Mouse (Mus musculus): ENCODE data around the gene Aldh3b2. TPM values are rescaled to one million over a fixed set of nuclear protein-coding genes. Genes with fewer than 3 reads are reported as not detected.
A peak's percentile ranks its signal among the peaks of the same experiment; 100 is the strongest.
"Not testable (repeated sequence)": the region's sequence is repeated elsewhere in the genome, so short reads cannot be mapped to it uniquely, and the experiment has no call there.

Gene Aldh3b2
- total RNA-seq, 1 experiment from 2014 or later: not detected

GRCm38 (mm10) chr19:3966330-3967075 is 5.6 kb upstream of the Aldh3b2 start:
- ATAC-seq (replicated peaks in 1 of 2; ENCODE audit: insufficient read depth in 1 of 2, low FRiP score in 2 of 2, low TSS enrichment in 1 of 2, low read depth in 1 of 2, poor library complexity in 2 of 2, severe bottlenecking in 2 of 2): no peak

DNA sequence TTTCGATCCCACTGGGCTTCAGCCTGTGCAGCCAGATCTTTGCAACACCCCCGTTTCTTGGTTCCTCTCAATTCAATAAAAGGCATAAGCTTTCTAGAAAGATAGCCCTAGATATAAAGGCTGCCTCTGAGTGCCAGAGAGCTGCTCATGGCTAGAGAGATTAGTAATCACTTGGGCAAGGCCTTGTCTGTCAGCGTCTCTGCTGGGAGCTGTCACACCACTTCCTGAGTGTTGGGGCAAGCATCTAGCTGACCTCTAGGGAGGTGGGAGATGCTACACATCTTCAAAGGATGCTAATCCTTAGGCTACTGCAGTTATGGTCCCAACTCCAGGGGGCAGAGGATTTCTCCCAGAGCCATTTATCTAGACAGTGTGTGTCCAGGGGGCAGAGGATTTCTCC is 4.9 kb upstream of the Aldh3b2 start:
- ATAC-seq (replicated peaks in 1 of 2; ENCODE audit: insufficient read depth in 1 of 2, low FRiP score in 2 of 2, low TSS enrichment in 1 of 2, low read depth in 1 of 2, poor library complexity in 2 of 2, severe bottlenecking in 2 of 2): no peak; a peak in 1 of 4 replicates

DNA sequence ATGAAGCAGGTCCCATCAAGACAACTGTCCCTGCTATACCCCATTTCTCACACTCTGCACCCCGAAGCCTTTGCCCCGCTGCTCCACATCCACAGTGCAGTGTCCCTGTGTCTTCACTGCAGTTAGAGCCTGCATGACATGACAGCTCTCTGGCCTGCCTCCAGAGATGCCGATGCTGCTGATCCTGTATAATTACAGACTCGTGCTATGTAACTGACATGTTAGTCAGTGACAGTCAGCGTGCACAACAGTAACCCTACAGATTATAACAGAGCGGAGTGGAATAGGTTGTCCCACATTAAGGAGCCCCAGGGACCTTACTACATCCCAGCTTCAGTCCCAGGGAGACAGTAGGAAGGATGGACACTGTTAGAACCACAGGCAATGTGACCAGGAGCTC is 2.5 kb downstream of the Aldh3b2 start:
- ATAC-seq (replicated peaks in 1 of 2; ENCODE audit: insufficient read depth in 1 of 2, low FRiP score in 2 of 2, low TSS enrichment in 1 of 2, low read depth in 1 of 2, poor library complexity in 2 of 2, severe bottlenecking in 2 of 2): not testable (repeated sequence)

GRCm38 (mm10) chr19:3975866-3976265 is 3.7 kb downstream of the Aldh3b2 start:
- ATAC-seq (replicated peaks in 1 of 2; ENCODE audit: insufficient read depth in 1 of 2, low FRiP score in 2 of 2, low TSS enrichment in 1 of 2, low read depth in 1 of 2, poor library complexity in 2 of 2, severe bottlenecking in 2 of 2): no peak

DNA sequence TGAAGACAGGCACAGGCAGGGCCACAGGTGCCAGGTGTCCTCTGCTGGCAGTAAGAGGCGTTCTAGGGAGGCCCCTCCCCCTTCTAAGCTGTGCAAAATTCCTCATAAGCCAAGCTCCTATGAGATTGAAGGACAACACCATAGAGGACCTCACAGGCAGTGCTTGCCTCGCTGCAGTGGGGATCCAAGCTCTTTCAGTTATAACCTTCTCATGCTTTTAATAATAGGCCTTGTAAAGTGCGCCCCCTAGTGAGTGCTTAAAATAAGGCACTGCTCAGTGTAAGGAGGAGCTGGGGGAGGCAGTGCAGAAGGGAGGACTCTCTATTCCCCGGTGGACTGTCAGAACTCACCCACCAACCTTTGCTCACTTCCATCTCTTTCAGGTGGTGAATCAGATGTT is 8.2 kb downstream of the Aldh3b2 start:
- peak; percentile 52 to 82 for ATAC-seq (replicated peaks in 1 of 2; ENCODE audit: insufficient read depth in 1 of 2, low FRiP score in 2 of 2, low TSS enrichment in 1 of 2, low read depth in 1 of 2, poor library complexity in 2 of 2, severe bottlenecking in 2 of 2)

DNA sequence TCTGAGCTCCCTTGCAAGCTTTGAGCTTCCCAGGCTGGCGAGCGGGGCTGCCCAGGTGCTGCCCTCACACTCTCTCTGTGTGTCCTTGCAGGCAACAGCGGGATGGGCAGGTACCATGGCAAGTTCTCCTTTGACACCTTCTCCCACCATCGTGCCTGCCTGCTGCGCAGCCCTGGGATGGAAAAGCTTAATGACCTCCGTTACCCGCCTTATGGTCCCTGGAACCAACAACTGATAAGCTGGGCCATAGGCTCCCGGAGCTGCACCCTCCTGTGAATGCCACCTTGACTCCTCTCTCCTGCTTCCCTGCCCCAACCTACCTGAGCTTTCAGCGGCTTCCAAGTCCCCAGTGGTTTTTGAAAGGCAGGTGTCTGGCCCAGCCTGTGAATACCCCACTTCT is 8.8 kb downstream of the Aldh3b2 start:
- ATAC-seq (replicated peaks in 1 of 2; ENCODE audit: insufficient read depth in 1 of 2, low FRiP score in 2 of 2, low TSS enrichment in 1 of 2, low read depth in 1 of 2, poor library complexity in 2 of 2, severe bottlenecking in 2 of 2): no peak

GRCm38 (mm10) chr19:3983527-3984200 is 11.5 kb downstream of the Aldh3b2 start:
- ATAC-seq (replicated peaks in 1 of 2; ENCODE audit: insufficient read depth in 1 of 2, low FRiP score in 2 of 2, low TSS enrichment in 1 of 2, low read depth in 1 of 2, poor library complexity in 2 of 2, severe bottlenecking in 2 of 2): no peak

- peak; percentile 16 to 23; a peak in 1 of 4 replicates for ATAC-seq (replicated peaks in 1 of 2; ENCODE audit: insufficient read depth in 1 of 2, low FRiP score in 2 of 2, low TSS enrichment in 1 of 2, low read depth in 1 of 2, poor library complexity in 2 of 2, severe bottlenecking in 2 of 2)
Measured at GRCm38 (mm10) chr19:3985261-3985681, 13.1 kb downstream of the Aldh3b2 start.

- peak; percentile 39 to 49; a peak in 3 of 4 replicates for ATAC-seq (replicated peaks in 1 of 2; ENCODE audit: insufficient read depth in 1 of 2, low FRiP score in 2 of 2, low TSS enrichment in 1 of 2, low read depth in 1 of 2, poor library complexity in 2 of 2, severe bottlenecking in 2 of 2)
Measured at GRCm38 (mm10) chr19:3986334-3986733, 14.2 kb downstream of the Aldh3b2 start, which contains the start of gene Acy3. TSS of gene Acy3 (plus strand) at chr19:3986570.

- no peak for ATAC-seq (replicated peaks in 1 of 2; ENCODE audit: insufficient read depth in 1 of 2, low FRiP score in 2 of 2, low TSS enrichment in 1 of 2, low read depth in 1 of 2, poor library complexity in 2 of 2, severe bottlenecking in 2 of 2)
Measured at GRCm38 (mm10) chr19:3988066-3988465, 15.9 kb downstream of the Aldh3b2 start.

DNA sequence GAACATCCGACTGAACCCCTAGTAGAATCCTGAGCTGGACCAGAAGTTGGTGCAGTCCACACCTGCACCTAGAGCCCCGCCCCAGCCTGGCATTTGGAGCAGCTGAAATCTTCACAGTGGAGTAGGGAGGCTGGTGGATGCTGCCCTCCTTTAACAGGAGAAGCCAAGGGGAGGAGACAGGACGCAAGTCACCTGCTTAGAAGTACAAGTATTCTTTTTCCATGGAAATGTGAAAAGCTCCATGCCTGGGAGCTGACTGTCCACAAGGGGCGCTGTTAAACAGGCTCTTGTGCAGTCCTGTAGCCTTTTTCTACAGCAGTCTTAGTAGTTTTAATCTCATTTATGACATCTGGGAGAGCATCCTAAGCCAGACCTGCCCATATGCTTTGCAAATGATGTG is 16.6 kb downstream of the Aldh3b2 start:
- no peak for ATAC-seq (replicated peaks in 1 of 2; ENCODE audit: insufficient read depth in 1 of 2, low FRiP score in 2 of 2, low TSS enrichment in 1 of 2, low read depth in 1 of 2, poor library complexity in 2 of 2, severe bottlenecking in 2 of 2)

- ATAC-seq (replicated peaks in 1 of 2; ENCODE audit: insufficient read depth in 1 of 2, low FRiP score in 2 of 2, low TSS enrichment in 1 of 2, low read depth in 1 of 2, poor library complexity in 2 of 2, severe bottlenecking in 2 of 2): no peak
Measured at GRCm38 (mm10) chr19:3990804-3991203, 18.7 kb downstream of the Aldh3b2 start.

GRCm38 (mm10) chr19:3991562-3991961 is 19.4 kb downstream of the Aldh3b2 start:
- ATAC-seq (replicated peaks in 1 of 2; ENCODE audit: insufficient read depth in 1 of 2, low FRiP score in 2 of 2, low TSS enrichment in 1 of 2, low read depth in 1 of 2, poor library complexity in 2 of 2, severe bottlenecking in 2 of 2): no peak

- ATAC-seq (replicated peaks in 1 of 2; ENCODE audit: insufficient read depth in 1 of 2, low FRiP score in 2 of 2, low TSS enrichment in 1 of 2, low read depth in 1 of 2, poor library complexity in 2 of 2, severe bottlenecking in 2 of 2): no peak
Measured at GRCm38 (mm10) chr19:3991966-3992365, 19.8 kb downstream of the Aldh3b2 start.

DNA sequence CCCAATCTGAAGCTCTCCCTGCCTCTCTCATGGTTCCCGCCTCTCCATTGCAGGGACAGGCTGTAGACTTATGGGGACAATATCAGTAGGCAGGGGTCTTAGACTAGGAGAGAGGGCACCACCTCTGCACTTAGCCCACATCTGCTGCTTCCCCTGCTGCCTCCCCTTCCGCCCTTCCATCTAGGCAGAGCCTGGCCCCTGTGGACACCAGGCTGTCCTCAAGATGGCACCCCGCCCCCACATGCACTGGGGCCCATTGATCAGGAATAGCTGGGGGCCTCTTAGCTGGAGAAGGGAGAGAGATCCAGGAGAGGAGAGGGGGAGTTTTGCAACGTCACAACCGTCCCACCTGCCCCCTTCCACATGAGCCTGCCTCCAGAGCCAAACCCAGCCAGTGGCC is 20.3 kb downstream of the Aldh3b2 start, which contains the start of gene Tbx10:
TSS of gene Tbx10 (plus strand) at position 337 of the 400 bp plus-strand sequence.
- ATAC-seq (replicated peaks in 1 of 2; ENCODE audit: insufficient read depth in 1 of 2, low FRiP score in 2 of 2, low TSS enrichment in 1 of 2, low read depth in 1 of 2, poor library complexity in 2 of 2, severe bottlenecking in 2 of 2): no peak

DNA sequence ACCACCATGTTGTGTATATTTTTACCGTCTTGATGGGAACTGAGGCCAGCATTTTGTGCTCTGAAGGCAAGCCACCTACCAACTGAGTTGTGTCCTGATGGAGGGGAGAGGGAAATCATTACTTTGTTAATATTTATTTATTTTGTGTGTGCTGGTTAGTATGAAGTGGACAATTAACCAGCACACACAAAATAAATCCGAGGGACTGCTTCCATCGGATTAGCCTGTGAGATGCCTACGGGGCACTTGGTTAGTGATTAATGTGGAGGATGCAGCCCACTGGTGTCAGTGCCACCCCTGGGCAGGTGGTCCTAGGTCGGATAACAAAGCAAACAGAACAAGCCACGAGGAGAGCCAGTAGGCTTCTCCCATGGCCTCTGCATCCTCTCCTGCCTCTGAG is 22.8 kb downstream of the Aldh3b2 start:
- ATAC-seq (replicated peaks in 1 of 2; ENCODE audit: insufficient read depth in 1 of 2, low FRiP score in 2 of 2, low TSS enrichment in 1 of 2, low read depth in 1 of 2, poor library complexity in 2 of 2, severe bottlenecking in 2 of 2): no peak

- no peak for ATAC-seq (replicated peaks in 1 of 2; ENCODE audit: insufficient read depth in 1 of 2, low FRiP score in 2 of 2, low TSS enrichment in 1 of 2, low read depth in 1 of 2, poor library complexity in 2 of 2, severe bottlenecking in 2 of 2)
Measured at GRCm38 (mm10) chr19:3995505-3995904, 23.4 kb downstream of the Aldh3b2 start.

GRCm38 (mm10) chr19:3996106-3996505 is 24.0 kb downstream of the Aldh3b2 start:
- ATAC-seq (replicated peaks in 1 of 2; ENCODE audit: insufficient read depth in 1 of 2, low FRiP score in 2 of 2, low TSS enrichment in 1 of 2, low read depth in 1 of 2, poor library complexity in 2 of 2, severe bottlenecking in 2 of 2): no peak

Data from hematopoietic stem cell, adult 5-6 weeks (primary cell).